Mouse (Mus musculus): ENCODE measurements around the gene Zfand5. TPM values are rescaled to one million over a fixed set of nuclear protein-coding genes. Genes with fewer than 3 reads are reported as not detected.
"Not testable (repeated sequence)": the region's sequence is repeated elsewhere in the genome, so short reads cannot be mapped to it uniquely, and the experiment has no call there.

Zfand5 gene
- 119 and 128 TPM in 2 replicates for polyA plus RNA-seq (2014; fragmentation: Nextera tagmentation; extraction: Ambion mirVana)

GRCm38 (mm10) chr19:21271741-21272654 is at the start of gene Zfand5:
TSS of gene Zfand5 (plus strand) at chr19:21272278.
- H3K4me1 ChIP-seq (ENCODE audit: control insufficient read depth, insufficient read depth, low read length), result no peaks in the 10 kb centered on the region
- H3K36me3 ChIP-seq (ENCODE audit: control insufficient read depth, insufficient read depth, low read length), result peaks cover 2% of the 10 kb centered on the region; the same call in 1 of the 2 replicates
- H3K9ac ChIP-seq (ENCODE audit: low read length), result peak within 1 kb of the TSS; percentile 99
- no peaks in the 10 kb centered on the region for H3K9me3 ChIP-seq (ENCODE audit: control insufficient read depth, low read length)
- peak within 1 kb of the TSS; percentile 73 for H3K4me2 ChIP-seq (ENCODE audit: low read depth, severe bottlenecking)
- H3K27ac ChIP-seq (replicated peaks; ENCODE audit: low read depth, low read length), result peak within 1 kb of the TSS; percentile 100
- WGBS, result under 1% methylated on average over 117 of the region's 118 CpGs
- peak; percentile 98 for DNase-seq (ENCODE audit: low spot score)
- H3K4me3 ChIP-seq (ENCODE audit: low read depth, low read length), result peak within 1 kb of the TSS; percentile 74
- H3K27me3 ChIP-seq (ENCODE audit: control insufficient read depth, insufficient read depth, low read length), result no peaks in the 10 kb centered on the region
- peak; percentile 97 for ATAC-seq (ENCODE audit: insufficient number of reproducible peaks, low FRiP score, low TSS enrichment, low read depth)

- H3K4me3 ChIP-seq (ENCODE audit: low read depth, low read length), result no peak overlapping the region
- DNase-seq (ENCODE audit: low spot score), result no peak
- no peaks in the 10 kb centered on the region for H3K36me3 ChIP-seq (ENCODE audit: control insufficient read depth, insufficient read depth, low read length)
- no peak overlapping the region for H3K27ac ChIP-seq (replicated peaks; ENCODE audit: low read depth, low read length)
- no peaks in the 10 kb centered on the region for H3K9me3 ChIP-seq (ENCODE audit: control insufficient read depth, low read length)
- ATAC-seq (ENCODE audit: insufficient number of reproducible peaks, low FRiP score, low TSS enrichment, low read depth), result no peak
- no peaks in the 10 kb centered on the region for H3K4me1 ChIP-seq (ENCODE audit: control insufficient read depth, insufficient read depth, low read length)
- no peaks in the 10 kb centered on the region for H3K27me3 ChIP-seq (ENCODE audit: control insufficient read depth, insufficient read depth, low read length)
- 85% methylated on average over 4 of the region's 4 CpGs for WGBS
- no peak overlapping the region for H3K9ac ChIP-seq (ENCODE audit: low read length)
- H3K4me2 ChIP-seq (ENCODE audit: low read depth, severe bottlenecking), result no peak overlapping the region
Observed at GRCm38 (mm10) chr19:21227131-21227530, 44.9 kb upstream of the Zfand5 start.

GRCm38 (mm10) chr19:21227754-21228153 is 44.3 kb upstream of the Zfand5 start:
- H3K4me2 ChIP-seq (ENCODE audit: low read depth, severe bottlenecking), result no peak overlapping the region
- no peaks in the 10 kb centered on the region for H3K4me1 ChIP-seq (ENCODE audit: control insufficient read depth, insufficient read depth, low read length)
- H3K36me3 ChIP-seq (ENCODE audit: control insufficient read depth, insufficient read depth, low read length), result no peaks in the 10 kb centered on the region
- DNase-seq (ENCODE audit: low spot score) (no peak), ATAC-seq (ENCODE audit: insufficient number of reproducible peaks, low FRiP score, low TSS enrichment, low read depth) (no peak)
- WGBS, result 42% methylated on average over 2 of the region's 2 CpGs
- H3K4me3 ChIP-seq (ENCODE audit: low read depth, low read length), result no peak overlapping the region
- no peaks in the 10 kb centered on the region for H3K9me3 ChIP-seq (ENCODE audit: control insufficient read depth, low read length)
- H3K27me3 ChIP-seq (ENCODE audit: control insufficient read depth, insufficient read depth, low read length), result no peaks in the 10 kb centered on the region
- no peak overlapping the region for H3K9ac ChIP-seq (ENCODE audit: low read length)
- no peak overlapping the region for H3K27ac ChIP-seq (replicated peaks; ENCODE audit: low read depth, low read length)

GRCm38 (mm10) chr19:21248730-21249129 is 23.3 kb upstream of the Zfand5 start:
- 98% methylated on average over 2 of the region's 2 CpGs for WGBS
- ATAC-seq (ENCODE audit: insufficient number of reproducible peaks, low FRiP score, low TSS enrichment, low read depth); H3K36me3 ChIP-seq (ENCODE audit: control insufficient read depth, insufficient read depth, low read length): not testable (repeated sequence)

GRCm38 (mm10) chr19:21253846-21254245 is 18.2 kb upstream of the Zfand5 start:
- Histone ChIP-seq H3K36me3 (ENCODE audit: control insufficient read depth, insufficient read depth, low read length) (no peaks in the 10 kb centered on the region), H3K27ac (replicated peaks; ENCODE audit: low read depth, low read length) (no peak overlapping the region), H3K27me3 (ENCODE audit: control insufficient read depth, insufficient read depth, low read length) (no peaks in the 10 kb centered on the region), H3K9me3 (ENCODE audit: control insufficient read depth, low read length) (no peaks in the 10 kb centered on the region), H3K4me2 (ENCODE audit: low read depth, severe bottlenecking) (no peak overlapping the region), H3K4me3 (ENCODE audit: low read depth, low read length) (no peak overlapping the region), H3K9ac (ENCODE audit: low read length) (no peak overlapping the region), H3K4me1 (ENCODE audit: control insufficient read depth, insufficient read depth, low read length) (no peaks in the 10 kb centered on the region)
- DNase-seq (ENCODE audit: low spot score) (no peak), ATAC-seq (ENCODE audit: insufficient number of reproducible peaks, low FRiP score, low TSS enrichment, low read depth) (no peak)
- WGBS, result 89% methylated on average over 2 of the region's 2 CpGs

More at GRCm38 (mm10) chr19:21248730-21249129, 23.3 kb upstream of the Zfand5 start:
- not testable (repeated sequence) for H3K4me1 ChIP-seq (ENCODE audit: control insufficient read depth, insufficient read depth, low read length); H3K27me3 ChIP-seq (ENCODE audit: control insufficient read depth, insufficient read depth, low read length); H3K4me2 ChIP-seq (ENCODE audit: low read depth, severe bottlenecking); H3K9ac ChIP-seq (ENCODE audit: low read length); DNase-seq (ENCODE audit: low spot score); H3K4me3 ChIP-seq (ENCODE audit: low read depth, low read length); H3K9me3 ChIP-seq (ENCODE audit: control insufficient read depth, low read length); H3K27ac ChIP-seq (replicated peaks; ENCODE audit: low read depth, low read length)

- H3K4me3 ChIP-seq (ENCODE audit: low read depth, low read length), result no peak overlapping the region
- no peaks in the 10 kb centered on the region for H3K4me1 ChIP-seq (ENCODE audit: control insufficient read depth, insufficient read depth, low read length)
- ATAC-seq (ENCODE audit: insufficient number of reproducible peaks, low FRiP score, low TSS enrichment, low read depth) (no peak), DNase-seq (ENCODE audit: low spot score) (no peak)
- H3K27me3 ChIP-seq (ENCODE audit: control insufficient read depth, insufficient read depth, low read length), result no peaks in the 10 kb centered on the region
- no peak overlapping the region for H3K27ac ChIP-seq (replicated peaks; ENCODE audit: low read depth, low read length)
- WGBS, result 83% methylated on average over 3 of the region's 3 CpGs
- no peaks in the 10 kb centered on the region for H3K36me3 ChIP-seq (ENCODE audit: control insufficient read depth, insufficient read depth, low read length)
- no peak overlapping the region for H3K4me2 ChIP-seq (ENCODE audit: low read depth, severe bottlenecking)
- no peaks in the 10 kb centered on the region for H3K9me3 ChIP-seq (ENCODE audit: control insufficient read depth, low read length)
- no peak overlapping the region for H3K9ac ChIP-seq (ENCODE audit: low read length)
Observed at GRCm38 (mm10) chr19:21255920-21256319, 16.2 kb upstream of the Zfand5 start.

- DNase-seq (ENCODE audit: low spot score), result no peak
- Histone ChIP-seq H3K4me1 (ENCODE audit: control insufficient read depth, insufficient read depth, low read length) (no peaks in the 10 kb centered on the region), H3K4me2 (ENCODE audit: low read depth, severe bottlenecking) (no peak overlapping the region), H3K27me3 (ENCODE audit: control insufficient read depth, insufficient read depth, low read length) (no peaks in the 10 kb centered on the region), H3K36me3 (ENCODE audit: control insufficient read depth, insufficient read depth, low read length) (no peaks in the 10 kb centered on the region), H3K27ac (replicated peaks; ENCODE audit: low read depth, low read length) (no peak overlapping the region), H3K9ac (ENCODE audit: low read length) (no peak overlapping the region), H3K4me3 (ENCODE audit: low read depth, low read length) (no peak overlapping the region), H3K9me3 (ENCODE audit: control insufficient read depth, low read length) (no peaks in the 10 kb centered on the region)
- 78% methylated on average over 2 of the region's 2 CpGs for WGBS
- no peak for ATAC-seq (ENCODE audit: insufficient number of reproducible peaks, low FRiP score, low TSS enrichment, low read depth)
Observed at GRCm38 (mm10) chr19:21259453-21259852, 12.6 kb upstream of the Zfand5 start.

- no peak for ATAC-seq (ENCODE audit: insufficient number of reproducible peaks, low FRiP score, low TSS enrichment, low read depth)
- H3K36me3 ChIP-seq (ENCODE audit: control insufficient read depth, insufficient read depth, low read length), result no peaks in the 10 kb centered on the region
- no peaks in the 10 kb centered on the region for H3K9me3 ChIP-seq (ENCODE audit: control insufficient read depth, low read length)
Observed at GRCm38 (mm10) chr19:21260280-21260679, 11.8 kb upstream of the Zfand5 start.

More at GRCm38 (mm10) chr19:21260280-21260679, 11.8 kb upstream of the Zfand5 start:
- no peak overlapping the region for H3K4me3 ChIP-seq (ENCODE audit: low read depth, low read length)
- no peak for DNase-seq (ENCODE audit: low spot score)
- no peak overlapping the region for H3K9ac ChIP-seq (ENCODE audit: low read length)
- H3K4me2 ChIP-seq (ENCODE audit: low read depth, severe bottlenecking), result no peak overlapping the region
- no peaks in the 10 kb centered on the region for H3K27me3 ChIP-seq (ENCODE audit: control insufficient read depth, insufficient read depth, low read length)
- H3K27ac ChIP-seq (replicated peaks; ENCODE audit: low read depth, low read length), result no peak overlapping the region
- H3K4me1 ChIP-seq (ENCODE audit: control insufficient read depth, insufficient read depth, low read length), result no peaks in the 10 kb centered on the region
